Mouse (Mus musculus) hematopoietic multipotent progenitor cell, adult 10-12 weeks (in vitro differentiated cells): ENCODE measurements around the gene Calm2. TPM values are rescaled to one million over a fixed set of nuclear protein-coding genes. Genes with fewer than 3 reads are reported as not detected.

ENCODE experiments used
- polyA plus RNA-seq: library from polyadenylated mRNA; stranded (reverse); fragments of >175 nt; gene quantifications from 2 replicates; pipeline ENCODE4 v1.2.3, GENCODE M21; 2012; ENCODE audit warnings: low replicate concordance

Calm2 gene
- 9.2 and 50.2 TPM in 2 replicates for polyA plus RNA-seq

GRCm38 (mm10) chr17:87446767-87447611 is at the start of gene Calm2:
Gene Calm2 (minus strand): TSS chr17:87446935.

GRCm38 (mm10) chr17:87427511-87427910 is 19.2 kb downstream of the Calm2 start, which contains the start of gene Stpg4:
Gene Stpg4 (minus strand): TSS chr17:87427741.

Other genes with a start within 250 kb of the Calm2 start
- 4.7 and 11.6 TPM in 2 replicates for gene Mcfd2, start 181.0 kb downstream of the Calm2 start, polyA plus RNA-seq
- 113 and 249 TPM in 2 replicates for gene Ttc7, start 164.0 kb downstream of the Calm2 start, polyA plus RNA-seq
- gene Stpg4, start 19.2 kb downstream of the Calm2 start, polyA plus RNA-seq = 0.17 TPM in 1 of 2 replicates, not detected in the other
- gene Epcam, start 189.0 kb upstream of the Calm2 start, polyA plus RNA-seq = 4.6 and 8.9 TPM in 2 replicates
- 14.2 and 19.1 TPM in 2 replicates for gene Msh2, start 225.4 kb upstream of the Calm2 start, polyA plus RNA-seq